Mouse (Mus musculus) activated CD4-positive, CD25-positive, alpha-beta regulatory T cell, adult 4 months (primary cell): ENCODE measurements around the gene Fbxl18. TPM values are rescaled to one million over a fixed set of nuclear protein-coding genes. Genes with fewer than 3 reads are reported as not detected.
A peak's percentile ranks its signal among the peaks of the same experiment; 100 is the strongest.
"Not testable (repeated sequence)": the region's sequence is repeated elsewhere in the genome, so short reads cannot be mapped to it uniquely, and the experiment has no call there.

Experiments
- ATAC-seq: one replicate; pipeline ENCODE4 v1.8.0; 2017
- polyA plus RNA-seq, 2 experiments: library from polyadenylated mRNA; unstranded; fragments of 100-300 nt; shearing (Covaris generic); gene quantifications; one replicate each; pipeline ENCODE4 v1.2.1; 2017

Fbxl18 gene
- polyA plus RNA-seq, 2 experiments from 2014 or later = 2.1 to 13.9 TPM

- ATAC-seq = no peak
Measured at GRCm38 (mm10) chr5:142899057-142899601, 3.9 kb upstream of the Fbxl18 start.

GRCm38 (mm10) chr5:142898316-142898715, 3.1 kb upstream of the Fbxl18 start:
- ATAC-seq = no peak

- no peak for ATAC-seq
Measured at GRCm38 (mm10) chr5:142897568-142898248, 2.5 kb upstream of the Fbxl18 start.

- peak; percentile 33 for ATAC-seq
Measured at GRCm38 (mm10) chr5:142896713-142897112, 1.5 kb upstream of the Fbxl18 start.

- no peak for ATAC-seq
Measured at GRCm38 (mm10) chr5:142896192-142896591, 971 bp upstream of the Fbxl18 start.

GRCm38 (mm10) chr5:142891396-142891795, 3.8 kb downstream of the Fbxl18 start:
- no peak for ATAC-seq

GRCm38 (mm10) chr5:142887533-142887932, 7.7 kb downstream of the Fbxl18 start:
- ATAC-seq = not testable (repeated sequence)

- no peak for ATAC-seq
Measured at GRCm38 (mm10) chr5:142886761-142887160, 8.5 kb downstream of the Fbxl18 start.

GRCm38 (mm10) chr5:142886181-142886580, 9.0 kb downstream of the Fbxl18 start:
- ATAC-seq = no peak

GRCm38 (mm10) chr5:142882471-142882870, 12.8 kb downstream of the Fbxl18 start:
- no peak for ATAC-seq

- ATAC-seq = no peak
Measured at GRCm38 (mm10) chr5:142881936-142882335, 13.3 kb downstream of the Fbxl18 start.

GRCm38 (mm10) chr5:142880806-142881516, 14.3 kb downstream of the Fbxl18 start:
- ATAC-seq = peak; percentile 11

- ATAC-seq = no peak
Measured at GRCm38 (mm10) chr5:142880246-142880645, 15.0 kb downstream of the Fbxl18 start.

GRCm38 (mm10) chr5:142879318-142880175, 15.7 kb downstream of the Fbxl18 start:
- peak; percentile 80 for ATAC-seq

- no peak for ATAC-seq
Measured at GRCm38 (mm10) chr5:142878570-142878969, 16.7 kb downstream of the Fbxl18 start.

- peak; percentile 48 for ATAC-seq
Measured at GRCm38 (mm10) chr5:142877337-142878280, 17.6 kb downstream of the Fbxl18 start.

GRCm38 (mm10) chr5:142876896-142877295, 18.3 kb downstream of the Fbxl18 start:
- ATAC-seq = no peak

- no peak for ATAC-seq
Measured at GRCm38 (mm10) chr5:142875513-142875905, 19.7 kb downstream of the Fbxl18 start.

- ATAC-seq = no peak
Measured at GRCm38 (mm10) chr5:142874791-142875512, 20.3 kb downstream of the Fbxl18 start.

GRCm38 (mm10) chr5:142873718-142874117, 21.5 kb downstream of the Fbxl18 start:
- no peak for ATAC-seq

- ATAC-seq = no peak
Measured at GRCm38 (mm10) chr5:142871765-142872164, 23.5 kb downstream of the Fbxl18 start.
